Mouse (Mus musculus): ENCODE data around the gene Pfkfb4.

Gene Pfkfb4

GRCm38 (mm10) chr9:108991428-108992084 lies at the start of gene Pfkfb4:
Gene Pfkfb4, plus strand, starts transcription at chr9:108991778.
- peak; percentile 94 to 97 for DNase-seq

- DNase-seq = no peak
Measured at GRCm38 (mm10) chr9:108945111-108945510, 46.5 kb upstream of the Pfkfb4 start.

GRCm38 (mm10) chr9:108945608-108946007 lies 46.0 kb upstream of the Pfkfb4 start:
- no peak for DNase-seq

- DNase-seq = peak; percentile 65 to 78
Measured at GRCm38 (mm10) chr9:108949231-108949966, 42.2 kb upstream of the Pfkfb4 start.

- no peak for DNase-seq
Measured at GRCm38 (mm10) chr9:108949967-108950728, 41.4 kb upstream of the Pfkfb4 start.

GRCm38 (mm10) chr9:108953081-108953636 lies 38.4 kb upstream of the Pfkfb4 start, which contains the start of gene Col7a1:
Gene Col7a1, plus strand, starts transcription at chr9:108953586.
- DNase-seq = peak; percentile 34 to 45

- DNase-seq = peak; percentile 33 to 38
Measured at GRCm38 (mm10) chr9:108955241-108955640, 36.3 kb upstream of the Pfkfb4 start.

GRCm38 (mm10) chr9:108955846-108956245 lies 35.7 kb upstream of the Pfkfb4 start:
- no peak for DNase-seq

- DNase-seq = no peak
Measured at GRCm38 (mm10) chr9:108963577-108963976, 28.0 kb upstream of the Pfkfb4 start.

GRCm38 (mm10) chr9:108964338-108964737 lies 27.2 kb upstream of the Pfkfb4 start:
- no peak for DNase-seq

GRCm38 (mm10) chr9:108970623-108971022 lies 21.0 kb upstream of the Pfkfb4 start:
- DNase-seq = no peak

- DNase-seq = no peak
Measured at GRCm38 (mm10) chr9:108976483-108976882, 15.1 kb upstream of the Pfkfb4 start.

GRCm38 (mm10) chr9:108977966-108978365 lies 13.6 kb upstream of the Pfkfb4 start:
- no peak for DNase-seq

- no peak for DNase-seq
Measured at GRCm38 (mm10) chr9:108982498-108982897, 9.1 kb upstream of the Pfkfb4 start.

- no peak for DNase-seq
Measured at GRCm38 (mm10) chr9:108983209-108983608, 8.4 kb upstream of the Pfkfb4 start.

GRCm38 (mm10) chr9:108985710-108986109 lies 5.9 kb upstream of the Pfkfb4 start, which contains the start of gene Ucn2:
Gene Ucn2, plus strand, starts transcription at chr9:108986010.
- no peak for DNase-seq

GRCm38 (mm10) chr9:108987704-108988350 lies 3.8 kb upstream of the Pfkfb4 start:
- DNase-seq = peak; percentile 65 to 72

GRCm38 (mm10) chr9:108989802-108990461 lies 1.6 kb upstream of the Pfkfb4 start:
- DNase-seq = no peak

GRCm38 (mm10) chr9:108990462-108990820 lies 1.1 kb upstream of the Pfkfb4 start:
- no peak for DNase-seq

- no peak for DNase-seq
Measured at GRCm38 (mm10) chr9:108992085-108992469, 499 bp downstream of the Pfkfb4 start.

- no peak for DNase-seq
Measured at GRCm38 (mm10) chr9:108992620-108993361, 1.2 kb downstream of the Pfkfb4 start.

Measured in kidney, postnatal 4 days (tissue).